Mouse (Mus musculus) MEL (cell line): ENCODE data around the gene Nrl. TPM values are rescaled to one million over a fixed set of nuclear protein-coding genes. Genes with fewer than 3 reads are reported as not detected.

Experiments used
- DNase-seq: peaks from one replicate; pipeline ENCODE4 v3.0.0; 2011; ENCODE audit warnings: low read depth, low spot score
- H3K27ac ChIP-seq: 2 replicates; pipeline ENCODE4 v1.5.1; 2012; ENCODE audit warnings: low read depth, mild to moderate bottlenecking, control low read depth, low read length, moderate library complexity; ENCODE audit not compliant: control insufficient read depth
- H3K27me3 ChIP-seq, 2 experiments: fragments of 150-350 bp in 1 of 2; sonication (generic) in 1 of 2; 2 replicates each; pipeline ENCODE4 v1.6.1; 2012; ENCODE audit warnings: low read length in 2 of 2, mild to moderate bottlenecking in 2 of 2, improper control_type of control experiment in 1 of 2, moderate library complexity in 1 of 2; ENCODE audit not compliant: insufficient read depth in 2 of 2, control insufficient read depth in 1 of 2
- H3K36me3 ChIP-seq, 2 experiments: 2 replicates each; pipeline ENCODE4 v1.6.1; 2012 to 2014; ENCODE audit warnings: low read length in 2 of 2, improper control_type of control experiment in 1 of 2, inconsistent platforms in 1 of 2, mild to moderate bottlenecking in 1 of 2; ENCODE audit not compliant: insufficient read depth in 2 of 2, control insufficient read depth in 1 of 2
- H3K4me1 ChIP-seq, 2 experiments: fragments of 150-350 bp in 1 of 2; sonication (generic) in 1 of 2; 2 replicates each; pipeline ENCODE4 v1.6.1; 2012; ENCODE audit warnings: low read length in 2 of 2, improper control_type of control experiment in 1 of 2, mild to moderate bottlenecking in 1 of 2; ENCODE audit not compliant: insufficient read depth in 2 of 2, control insufficient read depth in 1 of 2
- H3K4me3 ChIP-seq, 2 experiments: fragments of 150-350 bp in 1 of 2; sonication (generic) in 1 of 2; 2 replicates each; pipeline ENCODE4 v1.5.1; 2012; ENCODE audit warnings: low read depth in 2 of 2, low read length in 2 of 2, mild to moderate bottlenecking in 2 of 2, moderate library complexity in 2 of 2, control low read depth in 1 of 2, improper control_type of control experiment in 1 of 2; ENCODE audit not compliant: control insufficient read depth in 1 of 2, insufficient read depth in 1 of 2
- H3K79me2 ChIP-seq: 2 replicates; pipeline ENCODE4 v1.6.1; 2012; ENCODE audit warnings: mild to moderate bottlenecking, low read length, moderate library complexity; ENCODE audit not compliant: control insufficient read depth, poor library complexity, insufficient read depth
- H3K9ac ChIP-seq: 2 replicates; pipeline ENCODE4 v1.6.1; 2012; ENCODE audit warnings: low read depth, mild to moderate bottlenecking, control low read depth, low read length, moderate library complexity; ENCODE audit not compliant: control insufficient read depth, poor library complexity, severe bottlenecking
- H3K9me3 ChIP-seq: fragments of 150-350 bp; sonication (generic); replicated peaks from 2 replicates; pipeline ENCODE4 v1.6.1; 2012; ENCODE audit warnings: mild to moderate bottlenecking, low read length, improper control_type of control experiment, moderate library complexity; ENCODE audit not compliant: insufficient read depth
- BHLHE40 ChIP-seq: IDR thresholded peaks from 2 replicates; pipeline ENCODE4 v1.6.1; 2012; ENCODE audit warnings: low read depth, mild to moderate bottlenecking, inconsistent platforms, low read length, improper control_type of control experiment, borderline replicate concordance
- CHD1 ChIP-seq: IDR thresholded peaks from 2 replicates; pipeline ENCODE4 v1.6.1; 2012; ENCODE audit warnings: low read depth, mild to moderate bottlenecking, inconsistent platforms, low read length, improper control_type of control experiment
- CTCF ChIP-seq, 3 experiments: IDR thresholded peaks in 2 of 3; conservative IDR thresholded peaks in 1 of 3; 2 replicates each; pipeline ENCODE4 v1.5.1; 2011 to 2012; ENCODE audit warnings: low read length in 3 of 3, low read depth in 2 of 3, mild to moderate bottlenecking in 2 of 3, improper control_type of control experiment in 1 of 3, inconsistent platforms in 1 of 3, mixed read lengths in 1 of 3, moderate library complexity in 1 of 3; ENCODE audit not compliant: control insufficient read depth in 1 of 3, insufficient read depth in 1 of 3, poor library complexity in 1 of 3, severe bottlenecking in 1 of 3
- E2F4 ChIP-seq: IDR thresholded peaks from 2 replicates; pipeline ENCODE4 v1.6.1; 2011; ENCODE audit warnings: low read depth, low read length, improper control_type of control experiment, borderline replicate concordance
- ELF1 ChIP-seq: IDR thresholded peaks from 2 replicates; pipeline ENCODE4 v1.6.1; 2014; ENCODE audit warnings: low read depth, mild to moderate bottlenecking, inconsistent platforms, low read length, improper control_type of control experiment, moderate library complexity
- EP300 ChIP-seq, 2 experiments: IDR thresholded peaks; 2 replicates each; pipeline ENCODE4 v1.6.1; 2011; ENCODE audit warnings: improper control_type of control experiment in 2 of 2, low read length in 2 of 2, low read depth in 1 of 2, mild to moderate bottlenecking in 1 of 2
- ETS1 ChIP-seq: IDR thresholded peaks from 2 replicates; pipeline ENCODE4 v1.6.1; 2012; ENCODE audit warnings: low read depth, mild to moderate bottlenecking, inconsistent platforms, low read length, improper control_type of control experiment, moderate library complexity
- GABPA ChIP-seq: IDR thresholded peaks from 2 replicates; pipeline ENCODE4 v1.6.1; 2012; ENCODE audit warnings: low read depth, mild to moderate bottlenecking, inconsistent platforms, low read length, improper control_type of control experiment, moderate library complexity
- GATA1 ChIP-seq: IDR thresholded peaks from 2 replicates; pipeline ENCODE4 v1.6.1; 2011; ENCODE audit warnings: low read depth, low read length, improper control_type of control experiment
- HCFC1 ChIP-seq: IDR thresholded peaks from 2 replicates; pipeline ENCODE4 v1.6.1; 2012; ENCODE audit warnings: low read depth, mild to moderate bottlenecking, inconsistent platforms, low read length, improper control_type of control experiment, moderate library complexity
- JUND ChIP-seq: IDR thresholded peaks from 2 replicates; pipeline ENCODE4 v1.6.1; 2011; ENCODE audit warnings: low read depth, mild to moderate bottlenecking, improper control_type of control experiment, low read length
- KAT2A ChIP-seq: conservative IDR thresholded peaks from 2 replicates; pipeline ENCODE4 v1.6.1; 2012; ENCODE audit warnings: low read depth, low read length, improper control_type of control experiment, inconsistent platforms
- MAX ChIP-seq: IDR thresholded peaks from 2 replicates; pipeline ENCODE4 v1.6.1; 2011; ENCODE audit warnings: low read length, improper control_type of control experiment
- MAZ ChIP-seq: IDR thresholded peaks from 2 replicates; pipeline ENCODE4 v1.6.1; 2012; ENCODE audit warnings: low read depth, mild to moderate bottlenecking, inconsistent platforms, low read length, improper control_type of control experiment
- MEF2A ChIP-seq: IDR thresholded peaks from 2 replicates; pipeline ENCODE4 v1.6.1; 2014; ENCODE audit warnings: low read depth, mild to moderate bottlenecking, inconsistent platforms, low read length, improper control_type of control experiment; ENCODE audit not compliant: poor library complexity, insufficient replicate concordance, severe bottlenecking; ENCODE audit errors: extremely low read depth
- MXI1 ChIP-seq: IDR thresholded peaks from 2 replicates; pipeline ENCODE4 v1.6.1; 2011; ENCODE audit warnings: mild to moderate bottlenecking, low read depth, low read length, improper control_type of control experiment
- MYB ChIP-seq: IDR thresholded peaks from 2 replicates; pipeline ENCODE4 v1.6.1; 2011; ENCODE audit warnings: mild to moderate bottlenecking, low read depth, low read length, improper control_type of control experiment
- MYC ChIP-seq: IDR thresholded peaks from 2 replicates; pipeline ENCODE4 v1.6.1; 2011; ENCODE audit warnings: low read depth, mild to moderate bottlenecking, low read length, improper control_type of control experiment, moderate library complexity
- NELFE ChIP-seq: IDR thresholded peaks from 2 replicates; pipeline ENCODE4 v1.6.1; 2011; ENCODE audit warnings: low read depth, low read length, improper control_type of control experiment
- NRF1 ChIP-seq: IDR thresholded peaks from 2 replicates; pipeline ENCODE4 v1.6.1; 2014; ENCODE audit warnings: low read depth, mild to moderate bottlenecking, inconsistent platforms, low read length, improper control_type of control experiment, moderate library complexity; ENCODE audit not compliant: poor library complexity, insufficient read depth, severe bottlenecking
- POLR2A ChIP-seq, 2 experiments: IDR thresholded peaks; 2 replicates each; pipeline ENCODE4 v1.6.1; 2011 to 2012; ENCODE audit warnings: low read length in 2 of 2, mild to moderate bottlenecking in 2 of 2, control low read depth in 1 of 2, improper control_type of control experiment in 1 of 2, low read depth in 1 of 2, moderate library complexity in 1 of 2; ENCODE audit not compliant: control insufficient read depth in 1 of 2, insufficient read depth in 1 of 2, poor library complexity in 1 of 2
- POLR2AphosphoS2 ChIP-seq: IDR thresholded peaks from 2 replicates; pipeline ENCODE4 v1.6.1; 2011; ENCODE audit warnings: low read length, improper control_type of control experiment
- POLR2AphosphoS5 ChIP-seq: IDR thresholded peaks from 2 replicates; pipeline ENCODE4 v1.6.1; 2012; ENCODE audit warnings: low read depth, borderline replicate concordance, mild to moderate bottlenecking, inconsistent platforms, low read length, moderate library complexity, mixed read lengths
- RAD21 ChIP-seq: IDR thresholded peaks from 2 replicates; pipeline ENCODE4 v1.6.1; 2011; ENCODE audit warnings: mild to moderate bottlenecking, low read depth, low read length, improper control_type of control experiment
- RCOR1 ChIP-seq: IDR thresholded peaks from 2 replicates; pipeline ENCODE4 v1.6.1; 2012; ENCODE audit warnings: low read depth, mild to moderate bottlenecking, inconsistent platforms, low read length, improper control_type of control experiment
- SIN3A ChIP-seq: IDR thresholded peaks from 2 replicates; pipeline ENCODE4 v1.6.1; 2012; ENCODE audit warnings: low read length, improper control_type of control experiment, inconsistent platforms
- SMC3 ChIP-seq: IDR thresholded peaks from 2 replicates; pipeline ENCODE4 v1.6.1; 2011; ENCODE audit warnings: low read depth, low read length, improper control_type of control experiment
- TAL1 ChIP-seq: IDR thresholded peaks from 2 replicates; pipeline ENCODE4 v1.6.1; 2012; ENCODE audit warnings: mild to moderate bottlenecking, inconsistent platforms, low read length, moderate library complexity, mixed read lengths
- TBP ChIP-seq: IDR thresholded peaks from 2 replicates; pipeline ENCODE4 v1.8.0; 2011; ENCODE audit warnings: low read depth, low read length, improper control_type of control experiment
- TCF12 ChIP-seq: IDR thresholded peaks from 2 replicates; pipeline ENCODE4 v1.6.1; 2014; ENCODE audit warnings: low read depth, mild to moderate bottlenecking, inconsistent platforms, low read length, improper control_type of control experiment, moderate library complexity
- USF2 ChIP-seq, 2 experiments: IDR thresholded peaks; 2 replicates each; pipeline ENCODE4 v1.6.1; 2011 to 2012; ENCODE audit warnings: improper control_type of control experiment in 2 of 2, low read length in 2 of 2, borderline replicate concordance in 1 of 2, inconsistent platforms in 1 of 2, low read depth in 1 of 2, mild to moderate bottlenecking in 1 of 2; ENCODE audit not compliant: insufficient read depth in 1 of 2
- ZC3H11A ChIP-seq: IDR thresholded peaks from 2 replicates; pipeline ENCODE4 v1.6.1; 2012; ENCODE audit warnings: low read depth, mild to moderate bottlenecking, inconsistent platforms, low read length, improper control_type of control experiment
- ZMIZ1 ChIP-seq: IDR thresholded peaks from 2 replicates; pipeline ENCODE4 v1.6.1; 2012; ENCODE audit warnings: low read depth, mild to moderate bottlenecking, inconsistent platforms, low read length, improper control_type of control experiment, moderate library complexity
- polyA plus RNA-seq, 2 experiments: library from polyadenylated mRNA; stranded (reverse) in 1 of 2; unstranded in 1 of 2; fragments of >175 nt in 1 of 2; fragments of >200 nt in 1 of 2; gene quantifications; 2 replicates each; pipeline versions ENCODE4 v1.2.1 to v1.2.4; 2012; ENCODE audit warnings: low replicate concordance in 2 of 2, low read depth in 1 of 2; ENCODE audit not compliant: insufficient read length in 2 of 2, insufficient read depth in 1 of 2, missing spikeins in 1 of 2
- total RNA-seq: library from RNA; depleted of rRNA; stranded (reverse); fragments of 300-350 nt; gene quantifications from 2 replicates; pipeline ENCODE4 v1.2.3, GENCODE M21; 2012

The Nrl gene
- total and polyA plus RNA-seq, 3 experiments = not detected

DNA sequence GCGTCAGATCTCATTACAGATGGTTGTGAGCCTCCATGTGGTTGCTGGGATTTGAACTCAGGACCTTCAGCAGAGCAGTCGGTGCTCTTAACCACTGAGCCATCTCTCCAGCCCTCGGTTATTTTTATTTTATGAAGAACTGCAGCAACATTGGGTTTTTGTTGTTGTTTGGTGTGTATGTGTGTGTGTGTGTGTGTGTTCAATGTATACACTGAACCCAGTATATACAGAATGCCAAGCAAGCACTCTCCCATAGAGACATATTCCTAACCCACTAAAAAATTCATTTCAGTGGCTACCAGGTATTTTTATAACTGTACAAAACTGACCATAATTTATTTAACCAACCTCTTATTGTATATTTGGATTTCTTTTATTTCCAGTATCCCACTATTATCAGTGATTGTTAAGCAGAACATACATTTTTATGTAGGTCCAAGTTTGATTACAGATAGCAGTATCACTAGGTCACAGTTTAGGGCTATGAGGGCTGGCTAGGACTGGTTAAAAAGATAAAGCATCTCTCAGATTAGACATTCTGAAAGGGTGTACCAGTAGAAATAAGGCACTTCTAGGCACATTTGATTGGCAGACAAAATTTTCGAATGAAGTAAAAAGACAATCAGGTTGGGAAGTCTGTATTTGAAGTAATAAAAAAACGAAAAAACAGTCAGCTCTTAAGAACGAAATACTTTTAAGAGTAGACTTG, 34.1 kb upstream of the Nrl start:
- peak overlapping the region; percentile 75 for H3K9ac ChIP-seq
- peak overlapping the region; percentile 87 for H3K27ac ChIP-seq
- peak overlapping the region in 1 of 2 experiments; percentile 81; a peak in 2 of 4 replicates for H3K4me3 ChIP-seq

GRCm38 (mm10) chr14:55557587-55557986, 32.8 kb upstream of the Nrl start:
- DNase-seq = no peak
- Histone ChIP-seq H3K4me3 (no peak overlapping the region), H3K27me3 (no peaks in the 10 kb centered on the region), H3K79me2 (no peaks in the 10 kb centered on the region; the same call in none of the 2 replicates), H3K4me1 (peaks cover 7 to 35% of the 10 kb centered on the region in 2 experiments; a peak in 3 of 4 replicates), H3K9me3 (no peaks in the 10 kb centered on the region), H3K9ac (peak overlapping the region; percentile 52), H3K36me3 (peaks cover 0 to 36% of the 10 kb centered on the region in 2 experiments; a peak in 2 of 4 replicates), H3K27ac (peak overlapping the region; percentile 83)
- 0 out of 4 replicates have a peak, but pooled peaks of 1 of the 2 experiments have one; percentile 6 for TF ChIP-seq POLR2A (IDR thresholded peaks at IDR 0.05; ENCODE audit: control insufficient read depth in 1 of 2, insufficient read depth in 1 of 2, low read depth in 1 of 2, low read length in 2 of 2, poor library complexity in 1 of 2)
- TF ChIP-seq JUND = no peak

More for the DNA sequence above, 34.1 kb upstream of the Nrl start:
- peaks cover 7 to 35% of the 10 kb centered on the region in 2 experiments; a peak in 3 of 4 replicates for H3K4me1 ChIP-seq
- no peaks in the 10 kb centered on the region; the same call in none of the 2 replicates for H3K79me2 ChIP-seq
- peak; percentile 63 for DNase-seq
- H3K27me3 ChIP-seq = no peaks in the 10 kb centered on the region
- TF ChIP-seq RAD21 (no peak), NELFE (no peak), SIN3A (no peak), ZMIZ1 (0 out of 2 replicates have a peak, but pooled peaks have one; percentile 7), ETS1 (peak; percentile 76), HCFC1 (peak; percentile 18; the same call in 1 of the 2 replicates), NRF1 (no peak), SMC3 (no peak), POLR2AphosphoS5 (no peak), TCF12 (peak; percentile 96), MYC (no peak), POLR2AphosphoS2 (no peak), MAZ (no peak), ELF1 (no peak), GABPA (no peak), MYB (no peak), RCOR1 (peak; percentile 87), TAL1 (peak; percentile 70), MAX (no peak), CTCF (IDR thresholded peaks at IDR 0.05 in 2 of 3, conservative IDR thresholded peaks at IDR 0.05 in 1 of 3; ENCODE audit: control insufficient read depth in 1 of 3, insufficient read depth in 1 of 3, low read depth in 2 of 3, low read length in 3 of 3, poor library complexity in 1 of 3, severe bottlenecking in 1 of 3) (no peak), EP300 (IDR thresholded peaks at IDR 0.05; ENCODE audit: low read depth in 1 of 2, low read length in 2 of 2) (peak; percentile 88 to 92), USF2 (IDR thresholded peaks at IDR 0.05; ENCODE audit: borderline replicate concordance in 1 of 2, insufficient read depth in 1 of 2, low read depth in 1 of 2, low read length in 2 of 2) (no peak), MEF2A (no peak), ZC3H11A (no peak), GATA1 (peak; percentile 96), TBP (peak; percentile 87), KAT2A (no peak), BHLHE40 (peak; percentile 10; the same call in 1 of the 2 replicates), CHD1 (no peak; the same call in 1 of the 2 replicates), MXI1 (no peak; the same call in 1 of the 2 replicates), POLR2A (IDR thresholded peaks at IDR 0.05; ENCODE audit: control insufficient read depth in 1 of 2, insufficient read depth in 1 of 2, low read depth in 1 of 2, low read length in 2 of 2, poor library complexity in 1 of 2) (no peak), E2F4 (no peak)
- no peaks in the 10 kb centered on the region for H3K9me3 ChIP-seq
- peaks cover 0 to 32% of the 10 kb centered on the region in 2 experiments; a peak in 2 of 4 replicates for H3K36me3 ChIP-seq
